Mouse (Mus musculus) cerebellum, adult 8-10 months (tissue): ENCODE measurements around the gene Kcnmb3.

ENCODE experiments used
- DNase-seq: peaks from one replicate; pipeline ENCODE4 v3.0.0; 2022

The Kcnmb3 gene

GRCm38 (mm10) chr3:32492097-32493090 lies at the start of gene Kcnmb3:
Kcnmb3 (minus strand) TSS chr3:32492231.
- no peak for DNase-seq

DNA sequence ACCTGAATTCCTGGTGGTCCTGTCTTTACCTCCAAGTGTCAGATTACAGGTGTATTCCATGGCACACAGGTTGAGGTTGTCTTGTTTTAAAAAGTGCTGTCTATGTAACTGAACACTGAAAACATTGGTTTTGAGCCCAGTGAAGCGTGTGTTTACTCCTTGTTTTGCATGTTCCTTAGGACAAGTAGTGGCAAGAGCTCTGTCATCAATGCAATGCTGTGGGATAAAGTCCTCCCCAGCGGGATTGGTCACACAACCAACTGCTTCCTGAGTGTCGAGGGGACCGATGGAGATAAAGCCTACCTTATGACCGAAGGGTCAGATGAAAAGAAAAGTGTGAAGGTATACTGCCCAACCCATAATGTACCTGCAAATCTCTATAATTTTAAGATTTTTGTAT lies 46.1 kb upstream of the Kcnmb3 start:
- no peak for DNase-seq

- peak; percentile 23 for DNase-seq
Observed at GRCm38 (mm10) chr3:32537556-32537955, 45.5 kb upstream of the Kcnmb3 start.

DNA sequence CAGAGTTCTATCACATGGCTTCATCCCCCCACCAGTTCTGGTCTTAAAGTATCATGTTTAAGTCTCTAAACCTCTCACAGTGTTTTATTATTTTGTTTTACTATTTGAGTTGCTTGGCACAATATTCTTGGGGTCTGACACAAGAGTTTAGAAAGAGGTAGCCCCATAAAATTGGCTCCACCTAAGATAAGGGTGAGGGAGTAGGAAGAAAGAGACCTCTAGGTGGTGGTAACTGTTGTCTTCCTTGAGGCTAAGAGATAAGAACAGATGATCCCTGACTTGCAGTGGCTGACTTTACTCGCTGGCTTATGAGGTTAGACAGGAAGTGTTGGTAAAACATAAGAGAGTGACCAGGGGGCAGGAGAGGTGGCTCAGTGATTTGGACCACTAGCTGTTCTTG lies 43.7 kb upstream of the Kcnmb3 start:
- DNase-seq = no peak

DNA sequence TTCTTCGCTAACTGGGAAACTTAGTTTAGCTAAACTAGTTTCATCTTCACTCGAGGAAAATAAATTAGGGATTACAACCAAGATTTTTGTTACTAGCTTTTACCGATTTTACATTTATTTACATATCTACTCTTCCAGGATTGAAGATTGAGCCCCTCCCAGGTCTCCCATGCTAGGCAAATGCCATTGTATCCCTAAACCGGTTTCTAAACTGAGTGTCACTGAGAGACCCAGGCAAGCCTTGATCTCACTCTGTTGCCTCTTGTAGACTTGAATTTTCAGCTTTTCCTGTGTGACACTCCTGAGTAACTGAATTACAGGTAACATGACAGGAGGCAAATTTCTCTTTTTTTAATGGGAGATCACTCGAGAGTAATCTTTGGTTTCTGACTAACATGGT lies 38.0 kb upstream of the Kcnmb3 start:
- DNase-seq = no peak

DNA sequence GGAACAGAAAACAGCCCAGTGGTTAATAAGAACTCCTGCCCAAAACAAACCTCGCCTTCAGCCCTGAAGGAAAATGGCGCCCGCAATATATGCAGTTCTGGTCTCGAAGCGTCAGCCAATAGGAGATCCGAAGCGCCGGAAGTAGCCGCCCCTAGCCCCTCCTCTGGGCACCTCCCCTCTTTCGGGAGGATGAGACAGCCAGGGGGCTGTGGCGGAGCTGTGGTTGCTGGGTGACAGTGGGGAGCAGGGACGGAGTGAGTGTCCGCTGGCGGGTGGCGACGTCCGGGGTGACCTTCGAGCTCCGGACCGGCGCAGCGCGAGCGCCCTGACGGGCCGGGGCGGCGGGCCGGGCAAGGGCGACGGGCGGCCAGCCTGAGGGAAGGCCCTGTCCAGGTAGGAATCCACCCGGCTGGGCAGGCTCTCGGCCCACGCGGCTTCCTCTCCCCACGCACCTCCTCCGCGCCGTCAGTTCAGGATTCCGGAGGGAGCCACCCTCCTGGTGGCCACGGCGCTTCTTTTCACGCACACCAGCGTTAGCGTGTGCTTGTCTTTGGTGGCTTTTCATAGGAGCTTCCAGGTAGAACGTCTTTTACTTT lies 37.4 kb upstream of the Kcnmb3 start, which contains the start of gene Mfn1:
Mfn1 (plus strand) TSS at position 163 of the 596 bp plus-strand sequence.
- peak; percentile 90 for DNase-seq

- no peak for DNase-seq
Observed at GRCm38 (mm10) chr3:32527181-32527580, 35.1 kb upstream of the Kcnmb3 start.

- no peak for DNase-seq
Observed at GRCm38 (mm10) chr3:32513528-32513927, 21.5 kb upstream of the Kcnmb3 start.

DNA sequence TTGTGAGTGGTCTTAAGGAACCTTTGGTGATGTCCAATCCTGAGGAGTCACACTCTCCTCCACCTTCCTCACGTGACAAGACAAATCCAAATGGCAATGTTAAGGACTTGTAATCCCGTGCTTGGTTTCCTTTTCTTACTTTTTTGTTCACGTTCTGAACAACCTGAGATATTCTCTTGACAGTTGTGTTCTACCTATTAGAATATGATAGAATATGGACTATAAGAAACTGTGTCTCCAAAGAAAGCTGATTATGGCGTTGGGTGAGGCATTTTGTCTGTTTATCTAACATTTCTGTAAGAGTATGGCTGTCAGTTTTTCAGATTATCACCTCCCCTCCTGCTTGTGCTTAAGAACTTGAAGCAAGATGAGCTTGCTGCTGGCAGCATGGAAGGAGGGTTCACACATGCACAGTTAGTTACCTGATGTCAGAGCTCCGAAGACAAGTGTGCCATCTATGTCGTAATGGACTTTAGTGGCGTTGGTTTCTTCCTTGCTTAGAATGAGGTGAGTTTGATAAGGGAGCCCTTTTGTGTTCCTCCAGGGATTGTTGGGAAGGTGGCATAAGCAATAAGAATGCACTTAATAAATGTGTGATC lies 20.8 kb upstream of the Kcnmb3 start:
- DNase-seq = no peak

DNA sequence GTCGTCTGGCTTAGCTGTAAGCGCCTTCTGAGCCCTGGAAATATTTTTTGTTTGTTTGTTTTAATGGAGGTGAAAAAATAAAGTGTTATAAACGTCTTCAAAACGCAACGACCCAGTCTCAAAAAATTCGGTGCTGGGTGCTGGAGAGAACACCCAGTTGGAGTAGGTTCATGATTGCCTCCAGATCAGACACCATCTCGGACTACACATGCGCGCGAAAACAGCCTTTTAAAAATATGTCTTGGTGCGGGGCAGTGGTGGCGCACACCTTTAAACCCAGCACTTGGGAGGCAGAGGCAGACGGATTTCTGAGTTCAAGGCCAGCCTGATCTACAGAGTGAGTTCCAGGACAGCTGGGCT lies 19.1 kb upstream of the Kcnmb3 start:
- DNase-seq = peak; percentile 39

DNA sequence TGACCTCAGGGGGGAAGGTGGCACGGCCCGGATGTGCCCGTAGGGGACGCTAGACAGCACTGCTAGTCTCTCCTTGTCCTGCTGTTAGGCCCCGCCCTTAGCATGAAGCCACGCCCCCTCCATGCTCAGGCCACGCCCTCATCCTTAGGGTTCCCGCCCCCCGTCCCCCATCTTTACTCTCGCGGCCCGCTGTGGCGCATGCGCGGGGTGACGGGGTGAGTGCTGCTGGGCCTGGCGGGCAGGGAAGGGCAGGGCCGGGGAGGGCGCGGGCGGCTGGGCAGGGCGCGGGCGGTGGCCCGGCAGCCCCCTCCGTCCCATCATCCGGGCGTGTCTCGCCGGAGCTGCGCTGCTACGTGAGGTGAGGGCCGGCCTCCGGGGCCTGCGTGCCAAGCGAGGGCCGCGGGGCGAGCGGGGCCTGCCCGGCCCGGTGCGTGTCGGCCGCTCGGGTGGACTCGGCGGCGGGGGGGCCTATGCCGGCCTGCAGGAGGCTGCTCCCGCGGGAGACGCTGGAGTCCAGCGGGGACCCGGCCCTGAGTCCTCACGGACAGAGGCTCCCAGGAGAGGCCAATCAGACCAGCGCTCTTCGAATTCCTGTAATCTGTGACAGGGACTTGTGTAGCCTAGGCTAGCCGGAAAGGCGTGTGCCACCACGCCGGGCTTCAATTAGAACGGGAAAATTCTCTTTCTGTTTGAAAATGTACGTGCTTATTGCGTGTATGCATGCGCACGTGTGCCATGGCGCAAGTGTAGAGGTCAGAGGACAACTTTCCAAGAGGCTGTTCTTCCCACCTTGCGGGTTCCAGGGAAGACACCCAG lies 18.6 kb upstream of the Kcnmb3 start:
- DNase-seq = peak; percentile 96

DNA sequence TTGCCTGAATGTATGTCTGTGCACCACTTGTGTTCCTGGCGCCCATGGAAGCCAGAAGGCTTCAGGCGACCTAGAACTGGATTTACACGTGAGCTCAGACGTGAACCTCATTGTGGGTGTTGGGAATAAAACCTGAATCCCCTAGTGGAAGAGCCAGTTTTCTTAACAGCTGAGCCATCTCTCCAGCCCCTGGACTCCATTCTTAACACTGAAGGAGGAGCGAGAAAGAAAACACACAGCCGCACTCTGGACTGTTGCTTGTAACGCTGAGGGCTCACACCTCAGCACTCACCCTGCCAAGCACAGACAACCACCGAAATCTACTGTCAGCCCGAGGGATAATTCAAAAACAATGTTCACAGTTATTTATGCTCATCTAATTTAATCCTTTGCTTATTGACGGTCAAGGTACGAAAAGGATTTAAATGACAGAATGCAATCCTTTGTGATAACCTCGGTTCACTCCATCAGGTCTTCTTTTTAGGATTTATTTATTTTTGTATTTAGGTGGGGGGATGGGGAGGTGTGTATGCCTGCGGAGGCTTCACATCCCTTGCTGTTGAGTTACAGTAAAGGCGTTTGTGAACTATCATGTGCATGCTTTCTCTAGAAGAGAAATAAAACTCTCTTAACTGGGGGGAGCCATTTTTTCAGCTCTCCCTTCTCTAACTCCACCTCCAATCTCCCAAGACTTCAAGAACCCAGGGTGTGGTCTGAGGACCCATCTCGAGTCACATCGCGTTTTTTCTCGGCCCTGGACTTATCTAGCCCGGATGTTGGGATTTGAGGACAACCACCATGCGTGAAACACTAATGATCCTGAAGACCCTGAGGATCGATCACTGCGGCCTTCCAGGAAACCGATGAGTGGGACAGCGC lies 17.7 kb upstream of the Kcnmb3 start, which contains the start of gene Zfp639:
Zfp639 (plus strand) TSS at position 764 of the 879 bp plus-strand sequence.
- DNase-seq = no peak

DNA sequence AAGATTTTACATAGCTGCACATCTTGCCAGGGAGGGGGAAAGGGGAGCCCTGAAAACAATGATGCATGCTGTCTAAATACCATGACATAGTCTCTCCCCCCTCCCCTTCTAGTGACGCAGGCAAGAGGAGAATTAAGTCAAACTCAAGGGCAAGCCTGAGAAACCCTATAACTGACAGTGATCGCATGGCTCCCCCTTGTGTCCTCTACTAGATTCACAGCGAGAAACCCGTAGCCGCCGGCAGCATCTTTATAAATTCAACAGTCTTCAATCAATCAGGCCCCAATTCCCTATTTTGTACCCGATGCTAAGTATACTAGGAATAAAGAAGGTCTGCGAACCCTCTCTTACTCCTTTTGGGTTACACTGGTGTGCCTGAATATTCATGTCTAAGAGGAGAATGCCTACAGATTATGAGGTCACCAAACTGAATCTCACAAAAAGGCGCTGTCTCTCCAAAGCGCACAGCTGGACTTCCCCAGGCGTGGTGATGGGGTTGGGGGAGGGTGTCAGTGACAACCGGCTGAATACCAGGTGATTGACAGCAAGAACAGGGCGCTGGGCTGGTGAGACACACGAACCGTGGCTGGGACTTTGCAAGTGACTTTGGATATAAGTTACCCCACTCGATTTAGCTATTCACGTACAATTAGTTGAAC lies 16.8 kb upstream of the Kcnmb3 start:
- DNase-seq = peak; percentile 71

DNA sequence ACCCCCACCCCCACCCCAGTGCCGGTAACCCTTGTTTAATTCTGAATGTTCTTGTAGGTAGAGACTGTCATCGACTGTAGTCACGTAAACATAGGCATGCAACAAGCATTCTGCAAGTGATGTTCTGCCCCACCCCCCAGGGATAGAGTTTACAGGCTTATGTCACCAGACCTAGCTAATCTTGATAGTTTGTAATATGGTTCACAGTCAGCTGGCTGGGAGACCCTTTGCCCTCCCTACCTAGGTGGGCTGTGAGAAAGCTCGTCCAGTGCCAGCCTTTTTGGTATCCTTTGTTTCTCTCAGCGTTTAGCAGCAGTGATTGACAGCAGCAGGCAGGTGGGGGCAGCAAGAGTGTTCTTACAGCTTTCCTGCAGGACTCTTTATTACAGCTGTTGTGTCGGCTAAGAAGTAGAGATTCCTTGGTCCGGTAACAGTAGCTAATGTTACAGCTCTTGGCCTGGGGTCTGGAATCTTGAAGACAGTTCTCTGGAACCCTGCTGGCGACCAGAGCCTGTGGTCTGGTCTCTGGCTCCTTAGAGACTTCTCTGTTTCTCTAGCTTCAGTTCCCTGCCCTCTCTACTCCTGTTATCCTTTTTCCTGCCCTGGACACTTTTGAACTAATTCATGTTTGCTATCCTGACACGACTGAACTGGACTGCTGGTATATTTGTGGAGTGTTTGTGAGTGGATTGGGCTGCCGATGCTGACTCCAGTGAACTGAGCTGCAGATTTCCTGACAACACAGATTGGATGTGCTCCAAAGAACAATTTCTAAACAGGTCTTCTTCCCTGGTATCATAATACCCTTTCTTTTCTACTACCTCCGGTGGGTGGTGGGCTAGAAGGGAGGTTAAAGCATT lies 14.6 kb upstream of the Kcnmb3 start:
- no peak for DNase-seq

GRCm38 (mm10) chr3:32505841-32506240 lies 13.8 kb upstream of the Kcnmb3 start:
- no peak for DNase-seq

DNA sequence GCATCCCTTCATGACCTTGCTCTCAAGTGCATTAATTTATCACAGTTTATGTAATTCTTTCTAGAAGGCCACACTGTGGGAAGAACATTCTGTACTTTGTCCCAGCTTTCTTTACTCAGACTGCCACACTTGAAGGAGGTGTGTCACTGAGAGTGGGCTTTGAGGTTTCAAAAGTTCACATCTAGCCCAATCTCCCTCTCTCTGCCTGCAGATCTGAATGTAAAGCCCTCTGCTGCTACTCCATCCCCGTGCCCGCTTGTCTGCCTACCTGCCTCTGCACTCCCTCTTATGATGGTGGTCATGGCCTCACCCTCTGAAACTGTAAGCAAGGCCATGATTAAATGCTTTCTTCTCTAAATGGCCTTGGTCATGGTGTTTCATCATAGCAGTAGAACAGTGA lies 8.3 kb upstream of the Kcnmb3 start:
- DNase-seq = no peak

- DNase-seq = no peak
Observed at GRCm38 (mm10) chr3:32496711-32497070, 4.7 kb upstream of the Kcnmb3 start.

GRCm38 (mm10) chr3:32495856-32496710 lies 4.1 kb upstream of the Kcnmb3 start:
- DNase-seq = no peak

- no peak for DNase-seq
Observed at GRCm38 (mm10) chr3:32495088-32495770, 3.2 kb upstream of the Kcnmb3 start.
